Mouse (Mus musculus): ENCODE measurements at regions not wholly inside any gene's neighbourhood (a gene's known extent, or its start where the extent isn't known, plus 50 kb on each side); places are given as distances from the start of the nearest gene placed in this dataset. TPM values are rescaled to one million over a fixed set of nuclear protein-coding genes. Genes with fewer than 3 reads are reported as not detected.

Small RNAs in the stretch of these regions (microRNA-seq; reads per million reads assigned to microRNA genes)
- gene Gm26052 = not detected
